Mouse (Mus musculus): ENCODE measurements around the gene Gtf2ird1.
"Not testable (repeated sequence)": the region's sequence is repeated elsewhere in the genome, so short reads cannot be mapped to it uniquely, and the experiment has no call there.

The Gtf2ird1 gene

GRCm38 (mm10) chr5:134340101-134340522 lies 116.4 kb downstream of the Gtf2ird1 start:
- no peak for DNase-seq

- DNase-seq = not testable (repeated sequence)
These were observed 119.5 kb downstream of the Gtf2ird1 start for GRCm38 (mm10) chr5:134337012-134337411.

- no peak for DNase-seq
These were observed 123.8 kb downstream of the Gtf2ird1 start for GRCm38 (mm10) chr5:134332743-134333142.

GRCm38 (mm10) chr5:134330082-134330481 lies 126.4 kb downstream of the Gtf2ird1 start:
- no peak for DNase-seq

- no peak for DNase-seq
These were observed 127.2 kb downstream of the Gtf2ird1 start for GRCm38 (mm10) chr5:134329311-134329710.

GRCm38 (mm10) chr5:134328482-134329001 lies 128.0 kb downstream of the Gtf2ird1 start:
- DNase-seq = no peak

GRCm38 (mm10) chr5:134325856-134326566 lies 130.5 kb downstream of the Gtf2ird1 start:
- no peak for DNase-seq

GRCm38 (mm10) chr5:134323869-134324268 lies 132.6 kb downstream of the Gtf2ird1 start:
- DNase-seq = no peak

- no peak for DNase-seq
These were observed 133.2 kb downstream of the Gtf2ird1 start for GRCm38 (mm10) chr5:134323311-134323710.

GRCm38 (mm10) chr5:134322355-134322754 lies 134.2 kb downstream of the Gtf2ird1 start:
- DNase-seq = no peak

- DNase-seq = no peak
These were observed 134.8 kb downstream of the Gtf2ird1 start for GRCm38 (mm10) chr5:134321699-134322098.

GRCm38 (mm10) chr5:134318903-134319302 lies 137.6 kb downstream of the Gtf2ird1 start:
- no peak for DNase-seq

GRCm38 (mm10) chr5:134316721-134317120 lies 139.8 kb downstream of the Gtf2ird1 start:
- peak; percentile 46 for DNase-seq

- peak; percentile 58 for DNase-seq
These were observed 140.7 kb downstream of the Gtf2ird1 start for GRCm38 (mm10) chr5:134315623-134316350.

- DNase-seq = peak; percentile 98
These were observed 141.6 kb downstream of the Gtf2ird1 start, which contains the start of gene Gtf2i for GRCm38 (mm10) chr5:134314688-134315622. TSS of gene Gtf2i (minus strand) at chr5:134314760.

GRCm38 (mm10) chr5:134314068-134314674 lies 142.3 kb downstream of the Gtf2ird1 start:
- DNase-seq = peak; percentile 74

- DNase-seq = peak; percentile 94
These were observed 143.0 kb downstream of the Gtf2ird1 start for GRCm38 (mm10) chr5:134313451-134314067.

GRCm38 (mm10) chr5:134312691-134313450 lies 143.6 kb downstream of the Gtf2ird1 start:
- peak; percentile 58 for DNase-seq

GRCm38 (mm10) chr5:134311894-134312411 lies 144.6 kb downstream of the Gtf2ird1 start:
- DNase-seq = no peak

- no peak for DNase-seq
These were observed 146.3 kb downstream of the Gtf2ird1 start for GRCm38 (mm10) chr5:134310201-134310600.

GRCm38 (mm10) chr5:134309345-134309744 lies 147.2 kb downstream of the Gtf2ird1 start:
- DNase-seq = no peak
